Mouse (Mus musculus) ES-E14 (cell line): Measurements from ENCODE around the gene Slc22a26.

Source experiments
- CHD2 ChIP-seq: IDR thresholded peaks from 2 replicates; pipeline ENCODE4 v1.6.1; 2014; ENCODE audit warnings: mild to moderate bottlenecking, low read depth, low read length, inconsistent platforms
- HCFC1 ChIP-seq: IDR thresholded peaks from 2 replicates; pipeline ENCODE4 v1.6.1; 2012; ENCODE audit warnings: low read length, inconsistent platforms, borderline replicate concordance; ENCODE audit not compliant: insufficient read depth
- MAFK ChIP-seq: IDR thresholded peaks from 2 replicates; pipeline ENCODE4 v1.6.1; 2014; ENCODE audit warnings: mild to moderate bottlenecking, low read depth, low read length, inconsistent platforms; ENCODE audit not compliant: insufficient read depth
- ZC3H11A ChIP-seq: IDR thresholded peaks from 2 replicates; pipeline ENCODE4 v1.6.1; 2012; ENCODE audit warnings: low read depth, mild to moderate bottlenecking, inconsistent platforms, low read length, borderline replicate concordance
- ZNF384 ChIP-seq: IDR thresholded peaks from 2 replicates; pipeline ENCODE4 v1.6.1; 2012; ENCODE audit warnings: low read depth, low read length, inconsistent platforms

DNA sequence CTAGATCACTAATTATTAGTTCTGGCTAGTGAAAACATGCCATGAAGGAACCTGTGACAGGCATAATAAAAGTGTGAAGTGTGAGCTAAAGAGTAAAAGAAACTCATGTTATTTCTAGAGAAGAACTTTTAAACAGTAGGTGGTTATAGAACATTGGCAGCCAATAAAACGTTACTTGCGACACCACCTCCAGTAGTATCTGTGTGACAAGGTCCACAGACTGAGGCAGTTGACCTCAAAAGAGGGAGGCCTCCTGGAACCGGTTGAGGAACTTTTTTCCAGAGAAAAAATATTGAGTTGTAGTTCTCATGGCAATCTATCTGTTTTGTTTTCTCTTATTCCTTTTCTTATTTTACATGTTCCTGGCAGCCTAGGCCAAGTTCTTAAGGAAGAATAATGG, 36.9 kb downstream of the Slc22a26 start:
- TF ChIP-seq ZNF384 (no peak), ZC3H11A (no peak), HCFC1 (no peak), MAFK (no peak), CHD2 (no peak)
